In the genomic region with DNA sequence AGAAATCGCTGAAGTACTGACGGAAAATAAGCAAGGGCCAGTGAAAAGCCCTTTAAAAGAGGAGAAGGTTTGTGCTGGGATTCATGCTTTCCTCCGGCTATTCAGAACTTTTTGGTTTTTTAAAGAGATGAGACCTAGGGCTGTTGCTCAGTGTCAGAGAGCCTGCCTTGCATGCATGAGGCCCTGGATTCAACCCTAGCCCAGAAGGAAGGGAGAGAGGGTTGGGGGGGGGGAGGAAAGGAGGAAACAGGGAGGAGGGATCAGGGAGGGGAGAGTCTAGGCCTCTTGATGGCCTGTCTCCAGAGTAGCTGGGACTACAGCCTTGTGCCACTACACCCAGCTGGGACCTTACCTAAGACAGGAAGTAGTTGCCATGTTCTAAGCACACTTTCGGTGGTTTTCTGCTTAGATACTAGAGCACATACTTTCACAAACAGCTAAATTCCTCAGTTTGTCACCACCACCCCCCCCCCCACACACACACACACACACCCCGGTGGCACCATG, we compare ENCODE assay signal across 14 mouse cellular contexts. TPM values are rescaled to one million over a fixed set of nuclear protein-coding genes. Genes with fewer than 3 reads are reported as not detected.
DNase-seq lines count a peak whose midpoint lies in the region; ATAC-seq lines count a peak whose summit lies in the region.
"Had no signal": no experiment of that assay in that cellular context is flagged by ENCODE, and none has a peak within 500 bp of the region (broad histone marks: within the 10 kb centered on the region; RNA-seq: fewer than 3 reads in every experiment).

No protein-coding gene starts in this region.

- peaks cover 24% of the 10 kb centered on the region for H3K4me1 ChIP-seq in liver, embryonic 11.5 days (replicated peaks; ENCODE audit: control insufficient read depth, insufficient read depth, low read length)
- peaks cover 5% of the 10 kb centered on the region; the same call in 1 of the 2 replicates for H3K4me1 ChIP-seq in forebrain, embryonic 11.5 days (replicated peaks; ENCODE audit: control insufficient read depth, insufficient read depth, low read length)
- peaks cover 69% of the 10 kb centered on the region for H3K4me1 ChIP-seq in liver, embryonic 13.5 days (replicated peaks)

- no peak overlapping the region; the same call in 1 of the 2 replicates for H3K9ac ChIP-seq in liver, embryonic 11.5 days (ENCODE audit: low read depth, low read length)
- peak overlapping the region; percentile 37; the same call in 1 of the 2 replicates for H3K9ac ChIP-seq in forebrain, embryonic 11.5 days (ENCODE audit: low read length)
- H3K9ac ChIP-seq in liver, embryonic 13.5 days = peak overlapping the region; percentile 26; the same call in 1 of the 2 replicates
- H3K9ac ChIP-seq: hindbrain, embryonic 15.5 days had no signal

- DNase-seq in embryo, embryonic 11 days = peak; percentile 28
- DNase-seq in embryo, embryonic 10.5 days (ENCODE audit: low spot score) = no peak
- DNase-seq in liver, embryonic 11.5 days (ENCODE audit: low spot score) = no peak
- no peak for DNase-seq in liver
- DNase-seq in forebrain, embryonic 11.5 days (ENCODE audit: low spot score) = no peak
- DNase-seq in liver, embryonic 13.5 days = no peak
- DNase-seq in ovary, adult 18-20 months (ENCODE audit: low spot score) = no peak
- no peak for DNase-seq in gastrocnemius, postnatal 10 days
- DNase-seq: adrenal gland, adult 2 months; cerebellum, adult 11 months; gastrocnemius, postnatal 14 days had no signal

- peak overlapping the region; percentile 47; the same call in 1 of the 2 replicates for H3K4me2 ChIP-seq in liver, embryonic 11.5 days
- no peak overlapping the region for H3K4me2 ChIP-seq in forebrain, embryonic 11.5 days (ENCODE audit: low read depth, low read length, severe bottlenecking)
- H3K4me2 ChIP-seq in liver, embryonic 13.5 days = peak overlapping the region; percentile 49
- H3K4me2 ChIP-seq: hindbrain, embryonic 15.5 days; midbrain, embryonic 12.5 days had no signal

- no peaks in the 10 kb centered on the region for H3K27me3 ChIP-seq in liver, embryonic 11.5 days (replicated peaks; ENCODE audit: control insufficient read depth, insufficient read depth, low read length)
- H3K27me3 ChIP-seq in forebrain, embryonic 11.5 days (ENCODE audit: control insufficient read depth, insufficient read depth, low read length) = no peaks in the 10 kb centered on the region
- no peaks in the 10 kb centered on the region for H3K27me3 ChIP-seq in liver, embryonic 13.5 days
- H3K27me3 ChIP-seq: hindbrain, embryonic 15.5 days had no signal

- H3K9me3 ChIP-seq in liver, embryonic 11.5 days (ENCODE audit: control insufficient read depth, low read length) = no peaks in the 10 kb centered on the region
- no peaks in the 10 kb centered on the region for H3K9me3 ChIP-seq in forebrain, embryonic 11.5 days (ENCODE audit: control insufficient read depth, low read length)
- no peaks in the 10 kb centered on the region for H3K9me3 ChIP-seq in liver, embryonic 13.5 days (replicated peaks)
- H3K9me3 ChIP-seq: G1E; hindbrain, embryonic 15.5 days; midbrain, embryonic 12.5 days had no signal

- 76% methylated on average over 5 of the region's 5 CpGs for WGBS in liver, embryonic 11.5 days
- 74% methylated on average over 5 of the region's 5 CpGs for WGBS in forebrain, embryonic 11.5 days
- WGBS in liver, embryonic 13.5 days (ENCODE audit: insufficient replicate concordance) = 70% methylated on average over 5 of the region's 5 CpGs

- H3K27ac ChIP-seq in liver, embryonic 11.5 days (ENCODE audit: low read depth, low read length) = peak overlapping the region; percentile 70
- H3K27ac ChIP-seq in forebrain, embryonic 11.5 days (ENCODE audit: low read depth, low read length) = no peak overlapping the region
- peak overlapping the region; percentile 89 for H3K27ac ChIP-seq in liver, embryonic 13.5 days
- H3K27ac ChIP-seq: hindbrain, embryonic 15.5 days; midbrain, embryonic 12.5 days had no signal

- ATAC-seq in liver, embryonic 11.5 days (replicated peaks; ENCODE audit: low FRiP score) = no peak
- peak; percentile 51; the same call in 1 of the 2 replicates for ATAC-seq in forebrain, embryonic 11.5 days (replicated peaks; ENCODE audit: low FRiP score)
- ATAC-seq in liver, embryonic 13.5 days (ENCODE audit: low read depth) = no peak

- H3K36me3 ChIP-seq in liver, embryonic 11.5 days (ENCODE audit: control insufficient read depth, insufficient read depth, low read length) = no peaks in the 10 kb centered on the region
- H3K36me3 ChIP-seq in forebrain, embryonic 11.5 days (ENCODE audit: control insufficient read depth, insufficient read depth, low read length) = no peaks in the 10 kb centered on the region
- H3K36me3 ChIP-seq in liver, embryonic 13.5 days = no peaks in the 10 kb centered on the region
- H3K36me3 ChIP-seq: G1E; hindbrain, embryonic 15.5 days; midbrain, embryonic 12.5 days had no signal

- no peak overlapping the region for H3K4me3 ChIP-seq in liver, embryonic 11.5 days (ENCODE audit: low read depth, low read length)
- H3K4me3 ChIP-seq in forebrain, embryonic 11.5 days (ENCODE audit: low read depth, low read length) = no peak overlapping the region
- H3K4me3 ChIP-seq in liver, embryonic 13.5 days (replicated peaks) = no peak overlapping the region
- H3K4me3 ChIP-seq: hindbrain, embryonic 15.5 days; midbrain, embryonic 12.5 days had no signal

RNA-seq across cellular contexts. Expression of a gene that starts 14.2 kb away (rescaled TPM):
- polyA plus RNA-seq in liver, embryonic 11.5 days (2014; fragmentation: Nextera tagmentation; extraction: Ambion mirVana) = 36.6 and 44.4 TPM in 2 replicates
- 70.9 and 86.4 TPM in 2 replicates for polyA plus RNA-seq in forebrain, embryonic 11.5 days (2014; fragmentation: Nextera tagmentation; extraction: Ambion mirVana)
- polyA plus RNA-seq in liver, embryonic 13.5 days (2015; fragmentation: Nextera tagmentation; extraction: Ambion mirVana) = 18.4 and 24.6 TPM in 2 replicates
- total RNA-seq in gastrocnemius, postnatal 10 days (2021) = 10 to 100 TPM; 55.2 to 62.6 TPM
